Mouse (Mus musculus) embryonic facial prominence, embryonic 11.5 days (tissue): Measurements from ENCODE around the gene Gm11238. TPM values are rescaled to one million over a fixed set of nuclear protein-coding genes. Genes with fewer than 3 reads are reported as not detected.
"Not testable (repeated sequence)": the region's sequence is repeated elsewhere in the genome, so short reads cannot be mapped to it uniquely, and the experiment has no call there.

ENCODE experiments used
- ATAC-seq: fragments of 200-750 bp; cut with Nextera tagmentation; replicated peaks from 2 replicates; pipeline ENCODE4 v1.8.0; 2017; ENCODE audit warnings: low read depth; ENCODE audit not compliant: insufficient number of reproducible peaks, low FRiP score, low TSS enrichment
- DNase-seq: peaks from one replicate; pipeline ENCODE4 v3.0.0-alpha.2; 2015; ENCODE audit warnings: low spot score
- H3K27ac ChIP-seq: fragments of 300-500 bp; sonication (generic); replicated peaks from 2 replicates; pipeline ENCODE4 v1.5.1; 2014; ENCODE audit warnings: mild to moderate bottlenecking, low read depth, low read length, control low read depth
- H3K27me3 ChIP-seq: fragments of 300-500 bp; sonication (generic); 2 replicates; pipeline ENCODE4 v1.6.1; 2014; ENCODE audit warnings: mild to moderate bottlenecking, low read length, moderate library complexity, mixed read lengths; ENCODE audit not compliant: control insufficient read depth, insufficient read depth
- H3K36me3 ChIP-seq: fragments of 300-500 bp; sonication (generic); replicated peaks from 2 replicates; pipeline ENCODE4 v1.6.1; 2014; ENCODE audit warnings: low read depth, mild to moderate bottlenecking, low read length, moderate library complexity, mixed read lengths; ENCODE audit not compliant: control insufficient read depth, insufficient read depth
- H3K4me1 ChIP-seq: fragments of 300-500 bp; sonication (generic); 2 replicates; pipeline ENCODE4 v1.6.1; 2014; ENCODE audit warnings: low read length, mixed read lengths; ENCODE audit not compliant: control insufficient read depth, insufficient read depth
- H3K4me2 ChIP-seq: fragments of 300-500 bp; sonication (generic); 2 replicates; pipeline ENCODE4 v1.6.1; 2014; ENCODE audit warnings: low read depth, mild to moderate bottlenecking, control low read depth, low read length, moderate library complexity
- H3K4me3 ChIP-seq: fragments of 300-500 bp; sonication (generic); 2 replicates; pipeline ENCODE4 v1.5.1; 2014; ENCODE audit warnings: low read depth, low read length, control low read depth
- H3K9ac ChIP-seq: fragments of 300-500 bp; sonication (generic); replicated peaks from 2 replicates; pipeline ENCODE4 v1.6.1; 2014; ENCODE audit warnings: mild to moderate bottlenecking, control low read depth, low read length
- H3K9me3 ChIP-seq: fragments of 300-500 bp; sonication (generic); replicated peaks from 2 replicates; pipeline ENCODE4 v1.6.1; 2016; ENCODE audit warnings: mild to moderate bottlenecking, low read length, inconsistent platforms, mixed read lengths; ENCODE audit not compliant: control insufficient read depth
- WGBS: fragments of 180-500 bp; shearing (Covaris S2); extraction: QIAGEN DNeasy Blood & Tissue Kit; methylation state at CpG from one replicate; pipeline ENCODE4 v1.1.7; 2014; 5-methylcytosine and 5-hydroxymethylcytosine counted together
- polyA plus RNA-seq: library from polyadenylated mRNA; unstranded; fragments of >200 nt; fragmentation: Nextera tagmentation; extraction: Ambion mirVana; gene quantifications from 2 replicates; pipeline ENCODE4 v1.2.1, GENCODE M21; 2014

The Gm11238 gene
- not detected in 2 replicates for polyA plus RNA-seq

- not testable (repeated sequence) for H3K27me3 ChIP-seq, H3K4me2 ChIP-seq, H3K9me3 ChIP-seq, H3K9ac ChIP-seq, H3K4me3 ChIP-seq, H3K36me3 ChIP-seq, H3K4me1 ChIP-seq, H3K27ac ChIP-seq, ATAC-seq, DNase-seq
- WGBS, result no CpG with 5 or more reads among the region's 3 CpGs
These were observed at the start of gene Gm11238 for GRCm38 (mm10) chr4:73607581-73607980. Gene Gm11238 (plus strand): TSS chr4:73607881.

GRCm38 (mm10) chr4:73599248-73599647, 8.4 kb upstream of the Gm11238 start:
- no peaks in the 10 kb centered on the region for H3K4me1 ChIP-seq
- H3K4me2 ChIP-seq, result no peak overlapping the region
- no peak overlapping the region for H3K27ac ChIP-seq
- no peak overlapping the region for H3K9ac ChIP-seq
- no peaks in the 10 kb centered on the region for H3K27me3 ChIP-seq
- no peak for ATAC-seq
- H3K9me3 ChIP-seq, result no peaks in the 10 kb centered on the region
- peak; percentile 82 for DNase-seq
- 7% methylated on average over 3 of the region's 3 CpGs for WGBS
- H3K4me3 ChIP-seq, result no peak overlapping the region
- no peaks in the 10 kb centered on the region for H3K36me3 ChIP-seq

GRCm38 (mm10) chr4:73622684-73623083, 15.0 kb downstream of the Gm11238 start, which contains the start of gene Gm11237:
Gene Gm11237 (plus strand): TSS chr4:73622984.
- not testable (repeated sequence) for H3K4me1 ChIP-seq, DNase-seq, H3K4me2 ChIP-seq, H3K4me3 ChIP-seq, H3K9me3 ChIP-seq, H3K9ac ChIP-seq, ATAC-seq, H3K27ac ChIP-seq, H3K36me3 ChIP-seq, H3K27me3 ChIP-seq
- no CpG with 5 or more reads among the region's 3 CpGs for WGBS

GRCm38 (mm10) chr4:73637821-73638220, 30.1 kb downstream of the Gm11238 start, which contains the start of gene Gm11236:
Gene Gm11236 (plus strand): TSS chr4:73638121.
- no CpG with 5 or more reads among the region's 4 CpGs for whole genome bisulfite sequencing

GRCm38 (mm10) chr4:73661864-73662263, 54.2 kb downstream of the Gm11238 start:
- not testable (repeated sequence) for H3K36me3 ChIP-seq, ATAC-seq, H3K27ac ChIP-seq, H3K4me2 ChIP-seq, H3K9ac ChIP-seq, H3K27me3 ChIP-seq, H3K4me3 ChIP-seq, H3K9me3 ChIP-seq, DNase-seq, H3K4me1 ChIP-seq
- WGBS, result 91% methylated on average over 4 of the region's 4 CpGs

More at GRCm38 (mm10) chr4:73637821-73638220, 30.1 kb downstream of the Gm11238 start, which contains the start of gene Gm11236:
- H3K9me3 ChIP-seq, H3K36me3 ChIP-seq, H3K4me1 ChIP-seq, H3K27me3 ChIP-seq, H3K9ac ChIP-seq, H3K27ac ChIP-seq, H3K4me2 ChIP-seq, DNase-seq, ATAC-seq, H3K4me3 ChIP-seq: not testable (repeated sequence)

- H3K9me3 ChIP-seq, H3K4me3 ChIP-seq, H3K4me1 ChIP-seq, H3K9ac ChIP-seq, H3K4me2 ChIP-seq, H3K27ac ChIP-seq, H3K36me3 ChIP-seq, DNase-seq, ATAC-seq, H3K27me3 ChIP-seq: not testable (repeated sequence)
- WGBS, result no CpG with 5 or more reads among the region's 4 CpGs
These were observed 60.4 kb downstream of the Gm11238 start, which contains the start of gene Gm11239 for GRCm38 (mm10) chr4:73668054-73668453. Gene Gm11239 (plus strand): TSS chr4:73668354.

GRCm38 (mm10) chr4:73683216-73683615, 75.5 kb downstream of the Gm11238 start, which contains the start of gene Gm428:
Gene Gm428 (plus strand): TSS chr4:73683516.
- not testable (repeated sequence) for H3K36me3 ChIP-seq, H3K9ac ChIP-seq, H3K4me2 ChIP-seq, H3K9me3 ChIP-seq, ATAC-seq, H3K27ac ChIP-seq, DNase-seq, H3K4me3 ChIP-seq, H3K27me3 ChIP-seq, H3K4me1 ChIP-seq
- WGBS, result no CpG with 5 or more reads among the region's 4 CpGs
